Mouse (Mus musculus) embryonic facial prominence, embryonic 13.5 days (tissue): ENCODE data around the gene Aldh3b2. TPM values are rescaled to one million over a fixed set of nuclear protein-coding genes. Genes with fewer than 3 reads are reported as not detected.

Experiments
- ATAC-seq: fragments of 200-750 bp; cut with Nextera tagmentation; 2 replicates; pipeline ENCODE4 v1.8.0; 2017; ENCODE audit warnings: low read depth; ENCODE audit not compliant: insufficient number of reproducible peaks, insufficient read depth, low FRiP score, low TSS enrichment
- H3K27ac ChIP-seq: fragments of 300-500 bp; sonication (generic); 2 replicates; pipeline ENCODE4 v1.5.1; 2015; ENCODE audit warnings: moderate library complexity, mild to moderate bottlenecking, inconsistent platforms
- H3K27me3 ChIP-seq: fragments of 300-500 bp; sonication (generic); 2 replicates; pipeline ENCODE4 v1.6.1; 2015; ENCODE audit warnings: mild to moderate bottlenecking, inconsistent platforms
- H3K36me3 ChIP-seq: fragments of 300-500 bp; sonication (generic); 2 replicates; pipeline ENCODE4 v1.6.1; 2015; ENCODE audit warnings: mild to moderate bottlenecking, inconsistent platforms
- H3K4me1 ChIP-seq: fragments of 300-500 bp; sonication (generic); 2 replicates; pipeline ENCODE4 v1.6.1; 2015; ENCODE audit warnings: inconsistent platforms
- H3K4me2 ChIP-seq: fragments of 300-500 bp; sonication (generic); 2 replicates; pipeline ENCODE4 v1.6.1; 2015; ENCODE audit warnings: moderate library complexity, mild to moderate bottlenecking, inconsistent platforms
- H3K4me3 ChIP-seq: fragments of 300-500 bp; sonication (generic); 2 replicates; pipeline ENCODE4 v1.5.1; 2015; ENCODE audit warnings: mild to moderate bottlenecking, inconsistent platforms
- H3K9ac ChIP-seq: fragments of 300-500 bp; sonication (generic); 2 replicates; pipeline ENCODE4 v1.6.1; 2015; ENCODE audit warnings: mild to moderate bottlenecking, inconsistent platforms
- H3K9me3 ChIP-seq: fragments of 300-500 bp; sonication (generic); 2 replicates; pipeline ENCODE4 v1.6.1; 2016; ENCODE audit warnings: inconsistent platforms
- WGBS: fragments of 180-500 bp; shearing (Covaris S2); methylation state at CpG from one replicate; pipeline ENCODE4 v1.1.7; 2015; ENCODE audit warnings: mixed read lengths; 5-methylcytosine and 5-hydroxymethylcytosine counted together
- polyA plus RNA-seq: library from polyadenylated mRNA; unstranded; fragments of >200 nt; fragmentation: Nextera tagmentation; extraction: Ambion mirVana; gene quantifications from 2 replicates; pipeline ENCODE4 v1.2.1, GENCODE M21; 2015

The Aldh3b2 gene
- polyA plus RNA-seq = 7.9 and 8.2 TPM in 2 replicates

GRCm38 (mm10) chr19:3972229-3972628, at the start of gene Aldh3b2:
Gene Aldh3b2, plus strand, starts transcription at chr19:3972328.
- 0 out of 2 replicates have a peak within 1 kb of the TSS, but pooled peaks have one; percentile 7 for H3K9ac ChIP-seq
- WGBS = 13% methylated on average over 9 of the region's 9 CpGs
- H3K4me2 ChIP-seq = no peak within 1 kb of the TSS
- peak within 1 kb of the TSS; percentile 22; the same call in 1 of the 2 replicates for H3K27ac ChIP-seq
- H3K36me3 ChIP-seq = no peaks in the 10 kb centered on the region
- no peaks in the 10 kb centered on the region for H3K9me3 ChIP-seq
- ATAC-seq = no peak
- H3K4me3 ChIP-seq = no peak within 1 kb of the TSS
- H3K4me1 ChIP-seq = peaks cover 18% of the 10 kb centered on the region
- no peaks in the 10 kb centered on the region for H3K27me3 ChIP-seq

GRCm38 (mm10) chr19:3922661-3923371, 49.3 kb upstream of the Aldh3b2 start:
- no peaks in the 10 kb centered on the region for H3K36me3 ChIP-seq
- H3K4me2 ChIP-seq = no peak overlapping the region
- H3K27me3 ChIP-seq = no peaks in the 10 kb centered on the region
- WGBS = 45% methylated on average over 10 of the region's 10 CpGs
- H3K9me3 ChIP-seq = no peaks in the 10 kb centered on the region
- no peak for ATAC-seq
- H3K27ac ChIP-seq = peak overlapping the region; percentile 23; the same call in 1 of the 2 replicates
- H3K9ac ChIP-seq = no peak overlapping the region
- peaks cover 19% of the 10 kb centered on the region for H3K4me1 ChIP-seq
- no peak overlapping the region for H3K4me3 ChIP-seq

DNA sequence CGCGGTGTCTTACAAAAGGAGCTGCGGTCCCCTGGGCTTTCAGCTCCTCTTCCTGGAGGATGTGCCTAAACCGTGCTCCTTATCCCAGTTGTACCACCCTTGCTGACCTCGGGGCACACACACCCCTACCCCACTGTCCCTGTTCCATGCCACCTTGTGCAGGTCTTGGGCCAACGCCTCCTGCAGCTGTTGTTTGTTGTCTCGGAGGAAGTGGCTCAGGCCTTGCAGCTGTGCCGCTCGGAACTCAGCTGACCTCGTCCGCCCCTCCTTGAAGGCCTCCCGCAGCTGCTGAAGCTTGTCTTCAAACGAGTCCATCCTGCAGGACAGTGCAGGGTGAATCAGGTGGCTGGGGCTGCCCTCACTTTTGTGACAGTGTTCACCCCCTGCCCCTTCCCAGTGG, 48.5 kb upstream of the Aldh3b2 start:
- Histone ChIP-seq H3K27ac (no peak overlapping the region; the same call in 1 of the 2 replicates), H3K27me3 (no peaks in the 10 kb centered on the region), H3K4me3 (no peak overlapping the region), H3K9me3 (no peaks in the 10 kb centered on the region), H3K4me1 (peaks cover 19% of the 10 kb centered on the region), H3K36me3 (no peaks in the 10 kb centered on the region), H3K4me2 (no peak overlapping the region), H3K9ac (no peak overlapping the region)
- ATAC-seq = no peak
- WGBS = 53% methylated on average over 13 of the region's 13 CpGs

- no peak overlapping the region for H3K4me3 ChIP-seq
- H3K27me3 ChIP-seq = no peaks in the 10 kb centered on the region
- no peaks in the 10 kb centered on the region for H3K9me3 ChIP-seq
- no peak overlapping the region for H3K9ac ChIP-seq
- H3K36me3 ChIP-seq = no peaks in the 10 kb centered on the region
- WGBS = 84% methylated on average over 8 of the region's 8 CpGs
- H3K27ac ChIP-seq = no peak overlapping the region
- no peak for ATAC-seq
- peaks cover 25% of the 10 kb centered on the region for H3K4me1 ChIP-seq
- H3K4me2 ChIP-seq = no peak overlapping the region
Measured at GRCm38 (mm10) chr19:3924190-3924589, 47.9 kb upstream of the Aldh3b2 start.

DNA sequence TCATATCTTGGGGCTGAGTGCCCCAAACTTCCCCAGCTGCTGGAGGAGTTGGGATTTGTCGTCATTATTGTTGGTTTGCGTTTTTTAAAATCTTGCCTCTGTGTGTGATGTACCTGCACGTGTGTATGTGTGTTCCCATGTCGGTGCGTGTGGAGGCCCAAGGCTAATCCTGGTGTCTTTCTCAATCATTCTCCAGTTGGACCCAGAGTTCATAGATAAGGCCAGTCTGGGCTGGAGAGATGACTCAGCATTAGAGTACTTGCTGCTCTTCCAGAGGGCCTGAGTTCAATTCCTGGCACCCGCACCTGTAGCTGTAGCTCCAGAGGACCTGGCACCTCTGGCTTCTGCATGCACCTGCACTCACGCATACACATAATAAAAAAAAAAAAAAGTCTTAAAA, 47.3 kb upstream of the Aldh3b2 start:
- no peak overlapping the region for H3K4me2 ChIP-seq

DNA sequence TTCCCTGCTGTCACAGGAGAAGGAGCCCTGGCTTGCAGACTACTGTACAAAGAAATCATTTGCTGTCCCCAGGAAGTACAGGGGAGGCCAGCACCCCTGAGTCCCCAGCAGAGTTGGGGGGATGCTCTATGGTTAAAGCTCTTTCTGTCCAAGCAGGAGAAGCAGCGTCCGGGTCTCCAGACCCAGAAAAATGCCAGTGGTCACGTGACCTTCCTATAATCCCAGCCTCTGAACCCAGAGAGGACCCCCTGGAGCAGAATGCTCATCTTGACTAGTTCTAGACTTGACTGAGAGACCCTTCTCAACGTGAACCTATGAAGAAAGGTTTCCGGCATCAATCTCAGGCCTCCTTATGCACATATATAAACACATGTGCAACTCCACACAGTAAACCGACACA, 46.3 kb upstream of the Aldh3b2 start:
- 57% methylated on average over 6 of the region's 6 CpGs for WGBS
- no peaks in the 10 kb centered on the region for H3K36me3 ChIP-seq
- H3K4me1 ChIP-seq = peaks cover 39% of the 10 kb centered on the region
- H3K4me3 ChIP-seq = no peak overlapping the region
- peak overlapping the region; percentile 51; the same call in 1 of the 2 replicates for H3K27ac ChIP-seq
- H3K27me3 ChIP-seq = no peaks in the 10 kb centered on the region
- no peak overlapping the region for H3K9ac ChIP-seq
- H3K9me3 ChIP-seq = no peaks in the 10 kb centered on the region
- H3K4me2 ChIP-seq = no peak overlapping the region
- ATAC-seq = no peak

More for the DNA sequence above, 47.3 kb upstream of the Aldh3b2 start:
- no peak overlapping the region for H3K9ac ChIP-seq
- H3K36me3 ChIP-seq = no peaks in the 10 kb centered on the region
- peaks cover 29% of the 10 kb centered on the region for H3K4me1 ChIP-seq
- ATAC-seq = no peak
- H3K27me3 ChIP-seq = no peaks in the 10 kb centered on the region
- H3K27ac ChIP-seq = no peak overlapping the region
- WGBS = 91% methylated on average over 7 of the region's 7 CpGs
- H3K4me3 ChIP-seq = no peak overlapping the region
- H3K9me3 ChIP-seq = no peaks in the 10 kb centered on the region

- Histone ChIP-seq H3K9me3 (no peaks in the 10 kb centered on the region), H3K4me3 (no peak overlapping the region), H3K27ac (peak overlapping the region; percentile 51), H3K4me2 (no peak overlapping the region), H3K9ac (no peak overlapping the region), H3K4me1 (peaks cover 41% of the 10 kb centered on the region), H3K27me3 (no peaks in the 10 kb centered on the region), H3K36me3 (no peaks in the 10 kb centered on the region)
- no peak for ATAC-seq
- WGBS = 54% methylated on average over 3 of the region's 3 CpGs
Measured at GRCm38 (mm10) chr19:3926279-3926678, 45.8 kb upstream of the Aldh3b2 start.

GRCm38 (mm10) chr19:3926685-3927084, 45.4 kb upstream of the Aldh3b2 start:
- no peak for ATAC-seq
- no peak overlapping the region for H3K9ac ChIP-seq
- H3K4me2 ChIP-seq = no peak overlapping the region
- no peaks in the 10 kb centered on the region for H3K27me3 ChIP-seq
- 67% methylated on average over 6 of the region's 6 CpGs for WGBS
- H3K36me3 ChIP-seq = no peaks in the 10 kb centered on the region
- no peak overlapping the region for H3K4me3 ChIP-seq
- peak overlapping the region; percentile 51; the same call in 1 of the 2 replicates for H3K27ac ChIP-seq
- no peaks in the 10 kb centered on the region for H3K9me3 ChIP-seq
- H3K4me1 ChIP-seq = peaks cover 41% of the 10 kb centered on the region

- ATAC-seq = no peak
- no peaks in the 10 kb centered on the region for H3K36me3 ChIP-seq
- 96% methylated on average over 4 of the region's 4 CpGs for WGBS
Measured at GRCm38 (mm10) chr19:3927989-3928388, 44.1 kb upstream of the Aldh3b2 start.

DNA sequence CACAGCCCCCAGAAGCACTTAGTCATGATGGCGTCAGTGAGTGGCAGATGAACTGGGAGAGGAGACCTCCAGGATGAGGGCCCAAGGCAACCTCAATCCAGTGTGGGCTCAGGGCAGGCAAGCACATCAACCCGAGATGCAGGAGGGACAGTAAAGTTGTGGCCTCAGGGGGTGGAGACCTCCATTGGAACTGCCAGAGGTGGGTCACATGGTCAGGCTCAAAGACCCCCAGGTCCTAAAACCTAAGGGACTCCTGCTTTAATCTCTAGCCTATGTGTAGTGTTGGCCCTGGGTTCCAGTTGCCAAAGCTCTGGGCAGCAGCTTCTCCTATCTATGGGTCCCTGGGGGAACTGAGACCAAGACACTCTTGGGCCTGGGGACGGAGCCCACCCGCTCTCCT, 43.3 kb upstream of the Aldh3b2 start:
- no peak for ATAC-seq
- Histone ChIP-seq H3K27ac (peak overlapping the region; percentile 86), H3K4me3 (no peak overlapping the region)

More at GRCm38 (mm10) chr19:3927989-3928388, 44.1 kb upstream of the Aldh3b2 start:
- H3K9ac ChIP-seq = no peak overlapping the region
- peaks cover 41% of the 10 kb centered on the region for H3K4me1 ChIP-seq
- no peak overlapping the region for H3K4me2 ChIP-seq
- H3K9me3 ChIP-seq = no peaks in the 10 kb centered on the region
- no peaks in the 10 kb centered on the region for H3K27me3 ChIP-seq
- no peak overlapping the region for H3K27ac ChIP-seq
- no peak overlapping the region for H3K4me3 ChIP-seq

DNA sequence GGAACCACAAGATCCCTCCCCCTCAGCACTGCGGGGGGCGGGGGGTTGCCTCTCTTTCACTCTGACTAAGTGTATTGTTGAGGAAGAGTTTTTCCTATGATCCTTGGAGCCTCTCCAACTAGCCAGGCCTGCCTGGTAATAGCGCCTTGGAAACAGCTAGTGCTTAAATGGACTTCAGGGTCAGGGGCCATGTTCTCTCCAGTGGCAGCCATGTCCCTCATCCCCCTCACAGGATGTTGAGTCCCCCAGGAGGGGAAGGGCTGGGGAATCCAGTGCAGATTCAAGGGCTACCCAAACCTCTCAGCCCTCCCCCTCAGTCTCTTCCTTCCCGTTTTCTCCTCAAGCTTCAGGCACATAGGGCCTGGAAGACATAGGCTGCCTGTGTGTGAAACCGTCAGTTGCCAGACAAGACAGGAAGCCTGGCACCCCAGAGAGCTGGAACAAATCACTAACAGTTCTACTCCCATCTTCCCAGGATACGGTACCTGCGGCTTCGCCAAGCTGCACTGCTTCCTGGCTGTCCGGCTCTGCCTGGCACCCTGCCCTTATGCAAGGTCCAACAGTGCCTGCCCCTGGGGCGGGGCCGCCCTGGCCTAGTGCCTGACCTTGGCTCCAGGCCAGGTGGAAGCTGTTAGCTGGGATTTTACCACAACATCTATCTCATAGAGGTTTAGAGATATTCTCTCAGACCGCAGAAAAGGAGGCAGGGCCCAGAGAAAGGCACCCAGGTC, 42.8 kb upstream of the Aldh3b2 start, which contains the start of gene Aldh3b1:
Gene Aldh3b1 (minus strand): TSS at position 598 of the 731 bp plus-strand sequence.
- Histone ChIP-seq H3K27me3 (no peaks in the 10 kb centered on the region), H3K36me3 (no peaks in the 10 kb centered on the region), H3K4me2 (peak within 1 kb of the TSS; percentile 14), H3K4me1 (peaks cover 41% of the 10 kb centered on the region), H3K27ac (peak within 1 kb of the TSS; percentile 86), H3K9me3 (no peaks in the 10 kb centered on the region), H3K4me3 (no peak within 1 kb of the TSS), H3K9ac (peak within 1 kb of the TSS; percentile 52)
- 39% methylated on average over 12 of the region's 12 CpGs for WGBS
- no peak; the same call in 1 of the 2 replicates for ATAC-seq

More for the DNA sequence above, 43.3 kb upstream of the Aldh3b2 start:
- 67% methylated on average over 4 of the region's 4 CpGs for WGBS
- H3K27me3 ChIP-seq = no peaks in the 10 kb centered on the region
- peak overlapping the region; percentile 14; the same call in 1 of the 2 replicates for H3K4me2 ChIP-seq
- H3K9ac ChIP-seq = no peak overlapping the region
- H3K4me1 ChIP-seq = peaks cover 41% of the 10 kb centered on the region
- no peaks in the 10 kb centered on the region for H3K36me3 ChIP-seq
- no peaks in the 10 kb centered on the region for H3K9me3 ChIP-seq
